Mouse (Mus musculus) thymus, postnatal 14 days (tissue): Measurements from ENCODE around the gene Prmt6.

Source experiments
- DNase-seq: peaks from one replicate; pipeline ENCODE4 v3.0.0; 2021

The Prmt6 gene

GRCm38 (mm10) chr3:110250839-110251700 lies at the start of gene Prmt6:
TSS of gene Prmt6 (minus strand) at chr3:110250998.
- peak; percentile 93 for DNase-seq

- no peak for DNase-seq
These were observed 39.8 kb upstream of the Prmt6 start for GRCm38 (mm10) chr3:110290485-110291045.

GRCm38 (mm10) chr3:110282651-110283050 lies 31.9 kb upstream of the Prmt6 start:
- no peak for DNase-seq

GRCm38 (mm10) chr3:110267790-110268189 lies 17.0 kb upstream of the Prmt6 start:
- no peak for DNase-seq

GRCm38 (mm10) chr3:110253105-110253504 lies 2.3 kb upstream of the Prmt6 start:
- DNase-seq: no peak

GRCm38 (mm10) chr3:110249891-110250838 lies 633 bp downstream of the Prmt6 start:
- peak; percentile 59 for DNase-seq

GRCm38 (mm10) chr3:110236819-110237463 lies 13.9 kb downstream of the Prmt6 start:
- no peak for DNase-seq
